Mouse (Mus musculus) left cerebral cortex, adult 8-10 months (tissue): ENCODE measurements around the gene Lcor. TPM values are rescaled to one million over a fixed set of nuclear protein-coding genes. Genes with fewer than 3 reads are reported as not detected.
A peak's percentile ranks its signal among the peaks of the same experiment; 100 is the strongest.

Source experiments
- DNase-seq, 2 experiments: peaks; one replicate each; pipeline ENCODE4 v3.0.0; 2022; ENCODE audit warnings: low spot score in 2 of 2
- total RNA-seq, 4 experiments: library from RNA; stranded (reverse); gene quantifications; 2 replicates each; pipeline ENCODE4 v1.2.4; 2022

Gene Lcor
- total RNA-seq, 4 experiments from 2014 or later, result 18.6 to 21.9 (median 20.8) TPM

DNA sequence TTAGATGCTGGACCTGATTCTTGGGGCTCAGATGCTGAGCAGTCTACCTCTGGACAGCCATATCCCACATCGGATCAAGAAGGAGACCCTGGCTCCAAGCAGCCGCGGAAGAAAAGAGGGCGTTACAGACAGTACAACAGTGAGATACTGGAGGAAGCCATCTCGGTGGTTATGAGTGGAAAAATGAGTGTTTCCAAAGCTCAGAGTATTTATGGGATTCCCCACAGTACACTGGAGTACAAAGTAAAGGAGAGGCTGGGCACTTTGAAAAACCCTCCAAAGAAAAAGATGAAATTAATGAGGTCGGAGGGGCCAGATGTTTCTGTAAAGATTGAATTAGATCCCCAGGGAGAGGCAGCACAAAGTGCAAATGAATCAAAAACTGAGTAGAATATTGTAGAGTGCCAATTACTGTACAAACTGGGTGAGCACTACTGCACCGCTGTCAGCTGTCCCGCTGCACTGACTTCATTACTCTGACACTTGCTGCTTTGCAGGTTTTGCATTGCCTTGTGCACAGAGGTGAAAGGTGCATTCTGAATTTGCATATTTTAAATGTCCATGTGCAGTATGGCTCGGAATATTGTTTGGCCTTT, 76.6 kb downstream of the Lcor start:
- DNase-seq, result no peak

DNA sequence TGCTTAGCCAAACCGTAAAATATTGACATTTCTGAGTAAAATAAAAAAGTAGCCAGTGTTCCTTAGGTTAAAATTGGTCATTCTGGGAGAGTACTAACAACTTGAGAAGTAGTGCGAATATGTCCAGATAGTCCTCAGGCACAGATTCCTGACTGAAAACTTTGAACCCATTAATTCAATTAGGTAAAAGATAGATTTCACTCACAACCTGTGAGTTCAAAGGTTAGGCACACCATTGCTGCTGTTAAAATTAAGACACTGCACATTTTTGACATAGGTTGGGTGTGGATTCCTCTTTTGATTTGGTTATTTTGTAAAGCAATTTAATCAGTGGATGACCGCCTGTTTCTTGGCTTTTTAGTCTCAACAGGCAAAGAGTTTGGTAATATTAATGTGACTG, 78.4 kb downstream of the Lcor start:
- DNase-seq, result no peak

DNA sequence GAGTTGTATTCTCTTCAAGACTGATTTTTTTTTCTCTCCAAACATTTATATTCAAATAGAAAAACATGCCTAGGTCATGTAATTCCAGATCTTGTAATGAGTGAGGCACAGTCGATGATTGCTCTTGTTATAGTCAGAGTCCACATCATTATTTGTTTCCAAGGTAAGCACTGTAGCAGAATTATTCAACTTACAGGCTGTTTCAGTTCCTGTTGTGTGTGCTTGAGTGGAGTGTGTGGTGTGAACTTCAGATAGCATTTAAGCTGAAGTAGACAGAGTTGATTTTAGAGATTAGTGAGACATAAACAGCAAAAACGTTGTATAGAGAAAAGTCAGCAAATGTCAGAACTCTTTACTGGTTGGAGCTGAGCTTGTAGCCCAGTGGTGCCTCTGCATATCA, 86.4 kb downstream of the Lcor start:
- no peak for DNase-seq

DNA sequence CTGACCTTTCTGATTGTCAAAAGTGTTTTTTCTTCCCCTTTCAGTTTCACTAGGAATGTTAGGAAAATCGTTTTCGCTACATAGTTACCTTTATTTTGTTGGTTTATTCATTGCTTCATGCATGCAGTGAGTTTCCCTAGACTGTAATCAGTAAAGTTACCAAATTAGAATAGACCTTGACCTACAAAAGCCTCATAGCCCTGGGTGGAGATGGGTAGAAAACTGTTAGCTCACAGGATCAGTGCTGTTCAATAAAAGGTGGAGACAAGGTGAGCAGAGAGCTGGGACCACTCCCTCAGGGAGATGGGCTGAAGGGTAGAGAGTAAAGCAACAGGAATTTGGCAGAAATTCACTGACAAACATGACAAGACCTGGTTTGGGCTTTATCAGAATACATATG, 91.3 kb downstream of the Lcor start:
- no peak for DNase-seq

DNA sequence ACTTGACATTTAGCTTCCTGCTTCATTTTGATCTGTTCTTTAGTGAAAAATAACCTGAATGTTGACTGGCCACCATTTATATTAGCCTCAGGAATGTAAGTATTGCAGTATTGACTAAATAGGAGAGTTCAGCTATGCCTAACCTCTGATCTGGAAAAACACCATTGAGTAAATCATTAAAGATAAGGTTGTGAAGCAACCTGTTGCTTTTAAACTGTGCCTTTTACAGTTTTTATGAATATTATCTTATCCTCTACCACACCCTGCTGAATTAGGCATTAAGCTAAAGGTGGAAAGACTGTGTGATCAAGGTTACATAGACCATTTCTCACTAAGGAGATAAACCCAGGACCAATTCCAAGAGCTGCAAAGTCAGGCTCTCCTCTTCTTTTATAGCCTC, 95.1 kb downstream of the Lcor start:
- no peak for DNase-seq

DNA sequence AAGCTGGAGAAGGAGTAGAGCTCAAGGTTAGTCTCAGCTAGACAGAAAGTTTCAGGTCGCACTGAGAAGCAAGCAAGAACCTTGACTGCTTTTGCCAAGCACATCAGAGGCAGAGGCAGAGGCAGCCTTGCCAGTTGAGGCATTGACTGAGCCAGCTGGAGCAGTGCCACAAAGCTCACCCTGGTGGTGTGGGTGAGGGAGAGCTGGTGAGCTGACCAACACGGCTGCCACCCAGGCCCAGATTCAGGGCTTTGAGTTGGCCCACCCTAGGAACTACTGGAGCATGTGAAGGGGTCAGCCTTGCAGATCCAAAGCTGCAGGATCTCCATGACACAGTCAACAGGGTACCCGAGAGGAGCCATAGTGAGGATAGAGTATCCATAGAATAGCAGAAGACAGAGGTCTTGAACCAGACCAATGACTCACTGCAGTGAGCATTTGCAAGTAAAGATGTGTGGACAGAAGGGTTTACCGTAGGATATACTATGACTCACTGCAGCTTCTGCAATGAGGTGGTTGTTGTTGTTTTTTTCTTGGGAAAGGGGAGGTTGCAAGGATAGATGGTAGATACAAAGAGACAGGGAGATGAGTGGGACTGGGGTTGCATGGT, 97.0 kb downstream of the Lcor start:
- DNase-seq, result no peak

DNA sequence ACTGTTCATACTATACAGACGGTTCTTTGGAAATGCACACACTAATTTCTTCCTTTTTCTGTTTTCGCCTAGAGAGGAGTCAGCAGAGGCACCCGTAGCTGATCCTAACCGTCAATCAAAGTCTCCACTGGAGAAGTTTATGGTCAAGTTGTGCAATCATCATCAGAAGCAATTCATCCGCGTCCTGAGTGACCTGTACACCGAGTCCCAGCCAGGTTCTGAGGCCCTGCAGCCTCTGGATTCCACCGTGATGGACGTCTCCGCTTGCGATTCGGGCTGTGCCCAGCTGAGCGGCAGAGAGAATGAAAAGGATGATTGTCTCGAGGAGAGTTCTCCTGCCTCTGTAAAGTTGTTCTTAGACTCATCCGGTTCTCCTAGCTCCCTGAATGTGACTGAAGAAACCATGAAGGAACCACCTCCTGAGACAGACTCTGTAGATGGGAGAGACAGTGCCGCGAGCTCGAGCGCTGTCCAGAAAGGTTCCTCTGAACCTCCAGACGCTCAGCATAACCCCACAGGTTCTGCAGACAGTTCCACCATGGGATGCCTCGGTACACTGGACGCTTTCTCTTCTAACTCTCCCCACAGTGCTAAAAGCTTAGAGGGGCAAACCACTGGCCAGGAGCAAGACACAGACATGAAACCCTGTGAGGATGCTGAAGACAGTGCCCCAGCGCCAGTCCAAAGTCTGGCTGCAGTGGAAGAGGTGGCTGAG, 99.4 kb downstream of the Lcor start, which contains the start of gene Gm340:
Gene Gm340, plus strand, starts transcription at position 665 of the 715 bp plus-strand sequence.
- DNase-seq, result no peak

DNA sequence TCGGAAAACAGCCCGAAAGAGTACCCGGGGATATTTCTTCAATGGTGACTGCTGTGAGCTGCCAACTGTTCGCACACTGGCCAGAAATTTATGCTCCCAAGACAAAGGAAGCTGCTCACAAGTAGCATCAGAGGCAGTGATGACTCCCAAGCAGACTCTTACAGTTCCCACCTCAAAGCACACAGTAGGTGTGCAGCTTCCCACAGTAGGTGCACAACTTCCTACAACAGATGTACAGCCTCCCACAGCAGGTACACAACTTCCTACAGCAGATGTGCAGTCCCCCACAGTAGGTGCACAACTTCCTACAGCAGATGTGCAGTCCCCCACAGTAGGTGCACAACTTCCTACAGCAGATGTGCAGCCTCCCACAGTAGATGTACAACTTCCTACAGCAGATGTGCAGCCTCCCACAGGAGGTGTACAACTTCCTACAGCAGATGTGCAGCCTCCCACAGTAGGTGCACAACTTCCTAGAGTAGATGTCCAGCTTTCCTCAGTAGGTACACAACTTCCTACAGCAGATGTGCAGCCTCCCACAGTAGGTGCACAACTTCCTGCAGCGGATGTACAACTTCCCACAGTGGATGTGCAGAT, 100.6 kb downstream of the Lcor start:
- no peak for DNase-seq

DNA sequence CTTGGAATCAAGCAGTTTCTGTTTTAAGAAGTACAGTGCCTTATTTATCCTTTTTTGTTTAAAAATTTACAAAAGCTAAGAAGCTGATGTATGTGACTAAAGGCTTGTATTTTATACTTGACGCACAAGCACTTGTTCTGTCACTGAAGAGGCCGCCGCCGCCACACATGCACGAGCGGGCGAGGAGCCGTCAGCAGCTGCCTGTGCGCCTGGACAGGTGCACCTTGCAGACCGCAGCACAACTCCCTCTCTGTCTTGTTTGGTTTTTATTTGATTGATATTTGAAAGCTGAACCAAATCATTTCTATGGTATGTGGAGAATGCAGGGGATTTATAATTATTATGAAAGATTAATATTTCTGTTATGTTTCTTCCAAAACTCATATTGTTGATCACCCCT, 104.3 kb downstream of the Lcor start:
- no peak for DNase-seq

DNA sequence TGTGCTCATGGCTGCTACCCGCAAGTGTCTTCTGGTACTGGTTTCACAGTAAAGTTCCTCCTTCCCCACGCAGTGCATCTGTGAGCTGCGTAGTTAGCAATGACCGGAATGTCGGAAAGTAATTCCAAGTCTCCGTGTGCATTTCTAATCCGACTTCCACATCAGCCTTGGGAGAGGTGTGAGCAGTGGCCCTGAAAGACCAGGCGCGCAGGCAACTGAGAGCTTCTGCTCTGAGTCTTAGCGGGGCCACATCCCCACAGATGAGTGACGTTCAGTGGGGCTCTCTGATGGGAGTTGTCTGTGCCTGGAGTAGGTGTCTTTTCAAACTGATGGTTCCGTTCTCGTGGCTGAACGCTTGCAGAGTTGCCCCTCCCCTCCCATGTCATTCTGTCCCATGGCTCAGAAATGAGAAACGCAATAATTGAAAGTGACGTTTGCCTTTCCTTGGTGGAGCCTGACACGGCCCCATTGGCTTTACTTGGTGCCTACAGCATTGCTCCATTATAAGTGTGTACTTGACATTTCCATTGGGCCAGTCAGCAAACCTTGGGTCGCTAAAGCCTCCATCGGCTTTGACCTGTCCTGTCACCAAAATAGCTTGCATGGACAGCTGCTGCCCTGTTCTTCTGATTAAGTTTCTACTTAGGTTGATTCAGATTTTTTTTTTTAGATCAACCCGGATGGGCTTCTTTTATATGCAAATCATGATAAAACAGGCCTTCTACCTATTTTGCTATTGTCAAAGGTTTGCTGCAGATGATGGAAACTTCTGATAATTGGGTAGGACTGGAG, 105.2 kb downstream of the Lcor start:
- no peak for DNase-seq

DNA sequence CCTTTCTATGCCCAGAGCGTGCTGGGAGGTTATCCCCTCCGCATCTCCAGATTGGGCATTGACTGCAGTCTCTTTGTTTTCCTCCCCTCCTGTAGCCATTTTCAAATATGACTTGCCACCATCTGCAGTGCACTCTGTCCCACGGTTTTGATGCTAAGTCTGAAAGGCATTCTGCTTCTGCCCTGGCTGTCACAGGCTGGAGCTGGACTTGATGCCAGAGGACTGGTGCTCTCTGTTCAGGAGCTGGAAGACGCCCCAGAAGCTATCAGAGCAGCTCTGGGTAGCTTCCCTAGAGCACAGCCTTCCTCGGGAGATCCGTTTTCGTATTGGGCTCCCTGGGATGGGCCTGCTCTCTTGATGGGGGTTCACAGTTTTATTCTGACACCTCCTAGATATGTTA, 106.6 kb downstream of the Lcor start:
- no peak for DNase-seq

DNA sequence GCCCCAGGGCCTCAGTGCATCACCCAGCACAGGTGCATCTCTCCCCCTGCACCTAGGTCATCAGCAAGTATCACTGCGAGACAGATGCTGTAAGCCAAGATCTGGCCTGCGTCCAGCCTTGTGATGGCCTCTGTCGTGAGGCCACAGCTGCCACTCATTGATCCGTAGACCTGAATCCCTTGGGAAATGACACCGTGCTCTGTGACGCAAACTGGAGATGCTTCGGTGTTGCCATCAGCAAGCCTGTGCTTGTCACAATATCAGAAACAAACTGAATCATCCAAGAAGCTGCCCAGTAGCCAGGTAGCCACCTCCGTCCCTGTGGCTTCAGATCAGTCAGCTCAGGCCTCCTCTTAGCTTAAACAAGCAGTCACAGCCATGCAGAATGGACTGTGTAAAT, 107.2 kb downstream of the Lcor start:
- no peak for DNase-seq

DNA sequence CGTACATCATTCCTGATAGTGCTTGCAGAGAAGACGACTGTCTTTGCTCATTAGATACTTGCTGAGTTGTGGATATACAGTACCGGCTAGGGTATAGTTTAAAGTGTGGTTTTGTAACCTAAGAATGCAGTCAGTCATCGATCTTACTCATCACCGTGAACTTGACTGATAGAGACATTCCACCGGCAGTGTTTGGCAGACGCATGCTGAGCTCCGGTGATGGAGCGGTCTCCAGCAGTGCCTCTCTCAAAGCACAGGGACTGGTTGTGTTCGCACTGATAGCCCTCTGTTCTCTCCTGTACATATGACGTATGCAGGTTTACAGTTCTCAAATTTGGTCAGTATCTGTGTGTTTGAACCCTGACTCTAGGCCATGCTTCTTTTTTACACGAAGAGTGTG, 109.4 kb downstream of the Lcor start:
- DNase-seq, result no peak

DNA sequence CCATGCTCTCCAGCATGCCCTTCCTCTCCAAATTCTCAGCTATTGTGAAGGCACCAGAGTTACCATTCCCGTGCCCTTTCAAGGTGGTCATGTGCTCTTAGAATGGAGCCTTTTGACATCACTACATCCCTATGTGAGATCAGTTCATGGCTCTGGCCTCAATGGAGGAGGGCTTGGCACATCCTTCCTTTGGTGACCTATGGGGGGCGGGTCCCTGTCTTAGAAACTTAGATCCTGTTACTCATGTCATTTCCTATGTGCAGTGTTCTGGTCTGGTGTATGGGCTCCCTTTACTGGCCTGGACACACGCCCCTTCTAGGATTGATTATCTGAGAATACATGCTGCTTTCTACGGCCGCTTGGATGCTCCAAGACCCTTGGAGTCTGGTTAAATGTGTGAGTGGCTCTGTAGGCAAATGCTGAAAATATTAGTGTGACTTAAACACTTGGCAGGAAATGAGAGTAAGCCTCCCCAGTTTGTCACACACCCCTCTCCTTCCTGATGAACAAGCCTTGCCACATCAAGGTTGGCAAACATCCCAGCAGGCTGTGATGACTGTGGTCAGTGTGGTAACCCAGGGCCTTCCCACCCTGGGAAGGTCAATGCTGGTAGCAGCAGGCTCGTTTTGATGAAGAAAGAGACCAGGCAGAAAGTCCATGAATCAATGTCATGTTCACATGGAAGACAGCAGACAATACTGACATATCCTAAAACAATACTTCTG, 114.9 kb downstream of the Lcor start:
- no peak for DNase-seq

DNA sequence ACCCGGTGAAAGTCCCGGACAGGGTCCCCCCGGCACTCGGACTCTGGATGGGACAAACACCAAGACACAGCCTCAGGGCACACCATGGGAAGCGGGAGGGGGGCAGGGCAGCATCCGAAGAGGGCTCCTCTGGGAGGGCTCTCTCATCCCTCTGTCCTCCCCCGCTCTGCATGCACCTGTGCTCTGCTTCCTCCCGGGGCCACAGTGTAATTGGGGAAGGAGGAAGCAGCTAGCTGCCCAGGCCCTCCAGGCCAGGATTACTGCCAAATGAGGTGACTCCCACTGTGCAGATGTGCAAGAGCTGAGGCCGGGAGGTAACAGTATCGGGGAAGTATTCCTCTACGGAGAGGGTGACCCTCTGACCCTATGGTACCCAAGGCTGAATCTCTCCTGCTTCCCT, 118.2 kb downstream of the Lcor start:
- no peak for DNase-seq

DNA sequence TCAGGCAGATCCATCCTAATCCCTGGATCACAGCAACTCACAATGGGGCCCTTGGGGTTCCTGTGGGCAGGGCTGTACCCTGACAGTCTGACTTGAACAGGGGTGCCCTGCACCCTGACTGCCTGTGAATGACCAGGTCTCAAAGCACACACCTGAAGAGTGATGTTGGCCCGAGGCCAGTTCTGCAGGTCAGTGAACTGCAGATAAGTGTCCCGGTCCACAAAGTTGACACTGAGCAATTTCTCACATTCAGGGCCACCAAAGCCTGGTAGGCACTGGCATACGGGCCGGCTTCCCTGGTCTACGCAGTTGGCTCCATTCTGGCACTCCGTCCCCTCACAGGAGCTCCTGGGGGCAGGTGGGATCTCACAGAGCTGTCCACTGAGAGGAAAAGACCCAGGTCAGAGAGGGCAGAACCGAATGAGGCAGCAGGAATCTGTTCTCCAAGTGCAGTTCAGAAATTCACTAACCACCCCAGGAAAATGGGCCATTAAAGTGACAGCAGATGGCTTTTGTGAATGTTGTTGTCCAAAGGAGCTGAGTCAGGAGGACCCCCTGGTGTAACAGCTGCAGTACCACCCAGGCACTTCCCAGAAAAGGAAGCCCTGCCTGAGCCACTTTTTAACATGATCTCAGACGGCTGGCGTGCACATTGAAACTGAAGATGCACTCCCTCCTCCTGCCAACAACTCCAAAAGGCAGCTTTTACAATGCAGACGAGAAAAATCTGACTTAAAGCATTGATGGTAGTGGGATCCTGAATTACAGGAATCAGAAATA, 124.0 kb downstream of the Lcor start:
- peak in 1 of 2 experiments; percentile 44 for DNase-seq

DNA sequence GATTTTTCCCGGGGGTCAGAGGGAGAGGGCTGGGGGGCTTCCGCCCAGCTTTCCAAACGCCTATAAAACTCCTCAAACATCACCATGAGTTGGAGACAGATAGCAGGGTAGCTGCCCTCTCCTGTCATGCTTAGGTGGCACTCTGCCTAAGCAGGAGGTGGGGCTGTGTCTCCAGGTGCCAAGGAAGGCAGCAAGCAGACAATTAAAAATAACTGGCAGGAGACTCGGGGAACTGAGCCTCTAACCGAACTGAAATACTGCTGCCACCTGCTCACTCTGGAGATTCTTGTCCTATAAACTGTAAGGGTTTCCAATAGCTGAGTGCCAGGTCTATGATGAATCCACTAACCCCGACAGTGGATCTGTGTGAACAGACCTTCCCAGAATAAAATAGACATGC, 129.2 kb downstream of the Lcor start:
- DNase-seq, result no peak
